8 mouse cellular contexts compared by ENCODE assay signal in genomic region chr11:36108970-36109731, GRCm38 (mm10).
DNase-seq lines count a peak whose midpoint lies in the region; ATAC-seq lines count a peak whose summit lies in the region.

No protein-coding gene starts in this region.

- no peak overlapping the region for H3K9ac ChIP-seq in forebrain, embryonic 15.5 days (replicated peaks)

- H3K4me1 ChIP-seq in forebrain, embryonic 15.5 days, result peaks cover 36% of the 10 kb centered on the region

- WGBS in forebrain, embryonic 15.5 days, result 13% methylated on average over 12 of the region's 12 CpGs

- no peaks in the 10 kb centered on the region for H3K36me3 ChIP-seq in forebrain, embryonic 15.5 days

- H3K4me2 ChIP-seq in forebrain, embryonic 15.5 days (replicated peaks), result no peak overlapping the region

- ATAC-seq in forebrain, embryonic 15.5 days (replicated peaks), result peak; percentile 54

- H3K27me3 ChIP-seq in forebrain, embryonic 15.5 days, result no peaks in the 10 kb centered on the region

- intact Hi-C loops in left cerebral cortex, postnatal 14 days (cut with DNase I), result no loop called here

- no peaks in the 10 kb centered on the region for H3K9me3 ChIP-seq in forebrain, embryonic 15.5 days

- DNase-seq in left cerebral cortex, postnatal 14 days (ENCODE audit: low spot score in 2 of 2), result peak; percentile 26 to 43
- DNase-seq in left cerebral cortex, adult 11 months (ENCODE audit: low spot score), result no peak
- DNase-seq in kidney, postnatal 36 days, result peak; percentile 52 to 53
- peak; percentile 57 for DNase-seq in retina, embryonic 14.5 days (ENCODE audit: low spot score)
- no peak for DNase-seq in gastrocnemius, postnatal 25 days
- no peak for DNase-seq in spleen, adult 18-20 months
- DNase-seq in layer of hippocampus, postnatal 25 days (ENCODE audit: extremely low spot score in 1 of 2, low spot score in 1 of 2), result no peak

- no peak overlapping the region for H3K4me3 ChIP-seq in forebrain, embryonic 15.5 days

- H3K27ac ChIP-seq in forebrain, embryonic 15.5 days (replicated peaks), result peak overlapping the region; percentile 12; the same call in 1 of the 2 replicates

Comparison
In these comparisons a context has a peak if more than half of its experiments do, and no peak if none do; other contexts are left out.
1. DNase-seq: peak in left cerebral cortex, postnatal 14 days (2 of 2), kidney, postnatal 36 days (2 of 2) and retina, embryonic 14.5 days (single experiment); none in left cerebral cortex, adult 11 months (single experiment), gastrocnemius, postnatal 25 days (single experiment), spleen, adult 18-20 months (0 of 2) and layer of hippocampus, postnatal 25 days (0 of 2).